Mouse (Mus musculus) thymus, postnatal 14 days (tissue): ENCODE data around the gene Lsg1.
A peak's percentile ranks its signal among the peaks of the same experiment; 100 is the strongest.

ENCODE experiments used
- DNase-seq: peaks from one replicate; pipeline ENCODE4 v3.0.0; 2021

The Lsg1 gene

GRCm38 (mm10) chr16:30600431-30601045 is 13.1 kb upstream of the Lsg1 start:
- peak; percentile 52 for DNase-seq

GRCm38 (mm10) chr16:30599491-30600268 is 12.3 kb upstream of the Lsg1 start, which contains the start of gene Fam43a:
TSS of gene Fam43a (plus strand) at chr16:30599723.
- peak; percentile 80 for DNase-seq

- peak; percentile 83 for DNase-seq
Observed at GRCm38 (mm10) chr16:30596959-30597681, 9.7 kb upstream of the Lsg1 start.

GRCm38 (mm10) chr16:30595835-30596557 is 8.6 kb upstream of the Lsg1 start:
- no peak for DNase-seq

- DNase-seq = no peak
Observed at GRCm38 (mm10) chr16:30595356-30595755, 8.0 kb upstream of the Lsg1 start.

GRCm38 (mm10) chr16:30591990-30592389 is 4.6 kb upstream of the Lsg1 start:
- DNase-seq = no peak

GRCm38 (mm10) chr16:30590264-30591209 is 3.1 kb upstream of the Lsg1 start:
- no peak for DNase-seq

- DNase-seq = no peak
Observed at GRCm38 (mm10) chr16:30586935-30587493, 378 bp downstream of the Lsg1 start.

- no peak for DNase-seq
Observed at GRCm38 (mm10) chr16:30580765-30581164, 6.6 kb downstream of the Lsg1 start.

GRCm38 (mm10) chr16:30576392-30576791 is 11.0 kb downstream of the Lsg1 start:
- DNase-seq = no peak

- no peak for DNase-seq
Observed at GRCm38 (mm10) chr16:30575815-30576214, 11.6 kb downstream of the Lsg1 start.

GRCm38 (mm10) chr16:30572239-30572638 is 15.2 kb downstream of the Lsg1 start:
- no peak for DNase-seq

GRCm38 (mm10) chr16:30571378-30571777 is 16.0 kb downstream of the Lsg1 start:
- no peak for DNase-seq

- no peak for DNase-seq
Observed at GRCm38 (mm10) chr16:30570173-30570572, 17.2 kb downstream of the Lsg1 start.

- DNase-seq = no peak
Observed at GRCm38 (mm10) chr16:30565631-30566030, 21.8 kb downstream of the Lsg1 start.

GRCm38 (mm10) chr16:30560601-30561000 is 26.8 kb downstream of the Lsg1 start:
- no peak for DNase-seq

GRCm38 (mm10) chr16:30559312-30559992 is 27.9 kb downstream of the Lsg1 start:
- DNase-seq = no peak

GRCm38 (mm10) chr16:30554109-30554508 is 33.3 kb downstream of the Lsg1 start:
- DNase-seq = no peak

- DNase-seq = no peak
Observed at GRCm38 (mm10) chr16:30552621-30553338, 34.6 kb downstream of the Lsg1 start.

- no peak for DNase-seq
Observed at GRCm38 (mm10) chr16:30550748-30551192, 36.6 kb downstream of the Lsg1 start, which contains the start of gene Tmem44. TSS of gene Tmem44 (minus strand) at chr16:30550842.
